Mouse (Mus musculus) kidney, postnatal 0 days (tissue): Measurements from ENCODE around the gene Npw. TPM values are rescaled to one million over a fixed set of nuclear protein-coding genes. Genes with fewer than 3 reads are reported as not detected.
A peak's percentile ranks its signal among the peaks of the same experiment; 100 is the strongest.

Source experiments
- ATAC-seq: fragments of 200-750 bp; cut with Nextera tagmentation; replicated peaks from 2 replicates; pipeline ENCODE4 v1.8.0; 2017; ENCODE audit warnings: low read depth, moderate number of reproducible peaks, moderate TSS enrichment, moderate library complexity; ENCODE audit not compliant: low FRiP score
- DNase-seq: peaks from one replicate; pipeline ENCODE4 v3.0.0-alpha.2; 2016; ENCODE audit warnings: low spot score
- H3K27ac ChIP-seq: fragments of 300-500 bp; sonication (generic); 2 replicates; pipeline ENCODE4 v1.5.1; 2014; ENCODE audit warnings: mild to moderate bottlenecking
- H3K27me3 ChIP-seq: fragments of 300-500 bp; sonication (generic); 2 replicates; pipeline ENCODE4 v1.6.1; 2014; ENCODE audit warnings: low read length, mixed read lengths; ENCODE audit not compliant: insufficient read depth
- H3K36me3 ChIP-seq: fragments of 300-500 bp; sonication (generic); 2 replicates; pipeline ENCODE4 v1.6.1; 2014; ENCODE audit warnings: low read length, mixed read lengths; ENCODE audit not compliant: insufficient read depth
- H3K4me1 ChIP-seq: fragments of 300-500 bp; sonication (generic); replicated peaks from 2 replicates; pipeline ENCODE4 v1.6.1; 2014; ENCODE audit warnings: antibody characterized with exemption, low read length, mixed read lengths; ENCODE audit not compliant: insufficient read depth
- H3K4me2 ChIP-seq: fragments of 300-500 bp; sonication (generic); 2 replicates; pipeline ENCODE4 v1.6.1; 2014; ENCODE audit warnings: mild to moderate bottlenecking, low read length, moderate library complexity, mixed read lengths
- H3K4me3 ChIP-seq: fragments of 300-500 bp; sonication (generic); replicated peaks from 2 replicates; pipeline ENCODE4 v1.5.1; 2014; ENCODE audit warnings: low read depth, low read length
- H3K9ac ChIP-seq: fragments of 300-500 bp; sonication (generic); 2 replicates; pipeline ENCODE4 v1.6.1; 2014; ENCODE audit warnings: low read depth, low read length
- H3K9me3 ChIP-seq: fragments of 300-500 bp; sonication (generic); replicated peaks from 2 replicates; pipeline ENCODE4 v1.6.1; 2016; ENCODE audit warnings: low read length, inconsistent platforms, mixed read lengths
- CTCF ChIP-seq: IDR thresholded peaks from 2 replicates; pipeline ENCODE4 v1.5.1; 2016; ENCODE audit warnings: antibody characterized with exemption, low read depth, mild to moderate bottlenecking, moderate library complexity
- WGBS: fragments of 180-500 bp; shearing (Covaris S2); extraction: QIAGEN DNeasy Blood & Tissue Kit; methylation state at CpG from one replicate; pipeline ENCODE4 v1.1.7; 2014; 5-methylcytosine and 5-hydroxymethylcytosine counted together
- polyA plus RNA-seq: library from polyadenylated mRNA; unstranded; fragments of >200 nt; fragmentation: Nextera tagmentation; extraction: Ambion mirVana; gene quantifications from 2 replicates; pipeline ENCODE4 v1.2.1, GENCODE M21; 2015

Gene Npw
- polyA plus RNA-seq, 1 experiment from 2014 or later = 0.32 TPM

DNA sequence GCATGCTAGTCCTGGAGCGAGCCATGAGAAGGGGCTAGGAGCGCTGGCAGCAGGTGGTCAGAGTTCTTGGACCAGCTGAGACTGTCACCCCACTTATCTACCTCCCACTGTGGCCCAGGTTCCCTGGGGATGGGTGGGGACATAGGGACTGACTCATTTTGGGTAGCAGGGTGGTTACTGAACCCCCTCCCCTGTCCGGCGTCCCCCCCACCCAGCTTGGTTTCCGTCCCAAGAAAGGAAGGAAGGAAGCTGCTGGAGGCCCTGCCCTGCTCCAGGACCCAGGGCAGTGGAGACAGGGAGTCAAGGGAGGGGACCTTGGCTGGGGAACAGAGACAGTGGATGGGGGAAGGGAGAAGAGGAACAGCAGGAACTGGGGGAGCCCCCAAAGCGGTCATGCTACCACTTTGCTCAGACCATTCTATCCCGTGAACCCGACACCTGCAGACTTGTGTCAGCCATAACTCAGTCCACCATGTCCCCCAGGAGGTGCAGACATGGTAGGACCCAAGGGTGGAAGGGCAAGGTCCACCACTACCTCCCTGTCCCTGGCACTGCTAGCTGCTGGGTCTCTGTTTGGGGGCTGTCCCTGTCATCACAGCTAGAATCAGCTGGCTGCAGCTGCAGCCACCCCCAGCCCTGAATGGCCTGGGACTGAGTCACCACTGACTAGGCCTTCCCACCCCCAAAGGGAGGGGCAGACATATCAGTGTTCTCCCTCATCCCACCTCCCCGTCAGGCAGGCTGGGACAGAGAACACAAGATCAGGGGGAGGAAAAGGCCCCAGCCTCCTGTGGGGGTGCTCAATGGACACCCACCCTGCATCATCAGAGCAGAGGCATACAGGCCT is 13.2 kb downstream of the Npw start:
- Histone ChIP-seq H3K9ac (peak overlapping the region; percentile 47), H3K4me1 (peaks cover 34% of the 10 kb centered on the region), H3K36me3 (0 out of 2 replicates have a peak, but pooled peaks cover 13% of the 10 kb centered on the region), H3K9me3 (no peaks in the 10 kb centered on the region), H3K27me3 (no peaks in the 10 kb centered on the region), H3K27ac (peak overlapping the region; percentile 84), H3K4me2 (peak overlapping the region; percentile 46), H3K4me3 (0 out of 2 replicates have a peak overlapping the region, but pooled peaks have one; percentile 17)
- TF ChIP-seq CTCF = no peak
- 49% methylated on average over 9 of the region's 9 CpGs for WGBS
- peak; percentile 57 for DNase-seq
- ATAC-seq = peak; percentile 52

DNA sequence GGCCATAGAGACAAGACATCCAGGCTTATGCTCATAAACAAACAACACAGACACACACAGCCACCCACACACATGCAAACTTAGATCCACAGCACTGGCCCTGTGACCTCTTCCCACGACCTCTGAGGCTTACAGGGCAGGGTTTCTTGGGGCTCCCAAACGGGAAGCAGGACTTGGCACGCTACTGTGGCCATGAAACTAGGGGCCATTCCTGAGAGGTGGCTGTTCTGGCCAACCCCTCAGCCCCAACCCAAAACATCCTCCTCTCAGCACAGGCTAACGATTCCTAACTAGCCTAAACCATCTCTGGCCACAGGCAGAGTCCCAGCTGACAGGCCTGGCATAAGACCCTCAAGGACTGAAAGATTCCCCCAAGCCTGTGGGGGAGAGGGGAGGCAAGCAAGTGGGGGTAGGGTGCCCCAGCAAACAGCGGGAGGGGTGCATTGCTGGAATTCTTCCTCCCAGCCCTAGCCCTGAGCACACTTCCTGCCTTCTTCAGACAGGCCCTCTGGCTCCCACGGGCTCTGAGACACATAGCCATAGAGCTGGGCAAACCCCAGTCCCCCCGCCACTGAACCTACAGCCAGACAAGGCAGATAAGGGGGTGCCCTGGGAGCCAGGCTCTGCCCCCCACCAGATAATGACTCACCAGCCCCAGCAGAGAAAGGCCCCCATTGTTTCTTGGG is 14.1 kb downstream of the Npw start:
- H3K27ac ChIP-seq = peak overlapping the region; percentile 84
- WGBS = 38% methylated on average over 7 of the region's 7 CpGs
- DNase-seq = peak; percentile 74
- ATAC-seq = peak; percentile 30; the same call in 1 of the 2 replicates
- peak overlapping the region; percentile 46 for H3K4me2 ChIP-seq
- H3K4me1 ChIP-seq = peaks cover 34% of the 10 kb centered on the region
- no peaks in the 10 kb centered on the region for H3K9me3 ChIP-seq
- H3K27me3 ChIP-seq = no peaks in the 10 kb centered on the region
- no peak for TF ChIP-seq CTCF
- H3K4me3 ChIP-seq = peak overlapping the region; percentile 17; the same call in 1 of the 2 replicates
- 0 out of 2 replicates have a peak, but pooled peaks cover 13% of the 10 kb centered on the region for H3K36me3 ChIP-seq
- peak overlapping the region; percentile 47 for H3K9ac ChIP-seq

DNA sequence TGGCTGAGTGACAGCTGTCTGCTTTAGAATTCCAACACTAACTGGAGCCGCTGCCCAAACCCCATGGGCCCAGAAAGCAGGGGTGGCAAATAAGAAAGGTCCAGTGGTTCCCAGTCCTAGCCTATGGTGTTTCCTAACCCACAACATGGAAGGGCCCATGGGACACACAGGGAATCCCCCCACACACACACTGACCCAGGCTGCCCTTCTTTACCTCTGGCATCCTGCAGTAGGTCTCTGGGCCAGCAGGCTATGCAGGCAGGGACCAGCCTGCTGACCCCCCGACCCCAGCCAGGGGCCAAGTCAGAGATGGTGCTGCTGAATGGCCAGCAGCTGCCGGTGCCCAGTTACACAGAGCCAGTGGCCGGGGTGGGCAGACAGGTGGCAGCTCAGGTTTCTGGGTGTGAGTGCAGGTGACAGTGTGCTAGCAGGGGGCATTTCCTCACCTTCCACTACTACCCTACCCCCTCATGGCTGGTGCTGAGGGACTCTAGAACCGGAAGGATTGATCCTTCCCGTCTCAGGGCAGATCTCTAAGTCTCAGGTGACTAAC is 15.4 kb downstream of the Npw start:
- Histone ChIP-seq H3K9ac (peak overlapping the region; percentile 47; the same call in 1 of the 2 replicates), H3K9me3 (no peaks in the 10 kb centered on the region), H3K4me2 (peak overlapping the region; percentile 46), H3K27ac (no peak overlapping the region), H3K36me3 (peaks cover 18% of the 10 kb centered on the region; the same call in 1 of the 2 replicates), H3K27me3 (no peaks in the 10 kb centered on the region), H3K4me3 (0 out of 2 replicates have a peak overlapping the region, but pooled peaks have one; percentile 17), H3K4me1 (peaks cover 36% of the 10 kb centered on the region)
- DNase-seq (no peak), ATAC-seq (no peak)
- 56% methylated on average over 6 of the region's 6 CpGs for WGBS
- TF ChIP-seq CTCF = no peak

GRCm38 (mm10) chr17:24641944-24642343 is 16.3 kb downstream of the Npw start:
- TF ChIP-seq CTCF = no peak
- no peaks in the 10 kb centered on the region for H3K9me3 ChIP-seq
- DNase-seq (no peak), ATAC-seq (no peak)
- H3K4me2 ChIP-seq = no peak overlapping the region
- H3K36me3 ChIP-seq = peaks cover 13% of the 10 kb centered on the region; the same call in 1 of the 2 replicates
- H3K4me1 ChIP-seq = peaks cover 36% of the 10 kb centered on the region
- H3K9ac ChIP-seq = no peak overlapping the region
- WGBS = 89% methylated on average over 14 of the region's 14 CpGs
- no peak overlapping the region for H3K27ac ChIP-seq
- no peaks in the 10 kb centered on the region for H3K27me3 ChIP-seq
- H3K4me3 ChIP-seq = no peak overlapping the region

DNA sequence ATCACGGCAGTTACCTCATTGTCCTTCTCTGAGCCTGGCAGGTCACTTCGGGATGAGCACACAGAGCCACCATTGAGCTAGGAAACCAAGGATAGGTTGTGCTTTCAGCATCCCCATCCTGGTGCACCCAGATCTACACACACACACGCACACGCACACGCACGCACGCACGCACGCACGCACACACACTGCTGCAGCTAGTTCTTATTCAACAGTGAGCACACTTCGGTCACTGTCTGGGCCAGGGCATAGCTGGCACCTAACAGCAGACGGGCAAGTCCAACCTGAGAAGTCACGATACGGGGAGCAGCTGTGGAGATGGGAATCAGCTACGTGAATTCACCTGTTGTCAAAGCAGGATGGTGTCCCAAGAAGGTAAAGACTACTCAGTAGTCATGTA is 17.7 kb downstream of the Npw start:
- ATAC-seq (no peak), DNase-seq (no peak)
- H3K27me3 ChIP-seq = no peaks in the 10 kb centered on the region
- H3K9me3 ChIP-seq = no peaks in the 10 kb centered on the region
- no peak overlapping the region for H3K4me2 ChIP-seq
- H3K4me1 ChIP-seq = peaks cover 33% of the 10 kb centered on the region
- H3K27ac ChIP-seq = 0 out of 2 replicates have a peak overlapping the region, but pooled peaks have one; percentile 80
- peaks cover 16% of the 10 kb centered on the region; the same call in 1 of the 2 replicates for H3K36me3 ChIP-seq
- H3K9ac ChIP-seq = 0 out of 2 replicates have a peak overlapping the region, but pooled peaks have one; percentile 4
- 93% methylated on average over 15 of the region's 15 CpGs for WGBS
- H3K4me3 ChIP-seq = no peak overlapping the region
- TF ChIP-seq CTCF = no peak

- 82% methylated on average over 7 of the region's 7 CpGs for WGBS
- no peak for TF ChIP-seq CTCF
- DNase-seq (no peak), ATAC-seq (no peak)
- peaks cover 28% of the 10 kb centered on the region for H3K4me1 ChIP-seq
- peak overlapping the region; percentile 80 for H3K27ac ChIP-seq
- no peak overlapping the region for H3K4me2 ChIP-seq
- H3K36me3 ChIP-seq = peaks cover 16% of the 10 kb centered on the region; the same call in 1 of the 2 replicates
- no peaks in the 10 kb centered on the region for H3K9me3 ChIP-seq
- H3K4me3 ChIP-seq = no peak overlapping the region
- H3K9ac ChIP-seq = 0 out of 2 replicates have a peak overlapping the region, but pooled peaks have one; percentile 4
- no peaks in the 10 kb centered on the region for H3K27me3 ChIP-seq
Measured at GRCm38 (mm10) chr17:24640119-24640518, 18.1 kb downstream of the Npw start.
